Mouse (Mus musculus) lung, embryonic 16.5 days (tissue): ENCODE data around the gene Tmem30b. TPM values are rescaled to one million over a fixed set of nuclear protein-coding genes. Genes with fewer than 3 reads are reported as not detected.

Experiments used
- polyA plus RNA-seq: library from polyadenylated mRNA; unstranded; fragments of >200 nt; fragmentation: Nextera tagmentation; extraction: Ambion mirVana; gene quantifications from 2 replicates; pipeline ENCODE4 v1.2.1, GENCODE M21; 2015

Gene Tmem30b
- polyA plus RNA-seq, 1 experiment from 2014 or later: 10.1 TPM

Other genes with a start within 250 kb of the Tmem30b start
- gene Prkch, start 38.4 kb upstream of the Tmem30b start, polyA plus RNA-seq: 12.0 and 12.4 TPM in 2 replicates